Mouse (Mus musculus) neural tube, embryonic 10.5 days (tissue): Measurements from ENCODE around the gene Auts2.

Source experiments
- DNase-seq: peaks from one replicate; pipeline ENCODE4 v3.0.0-alpha.2; 2017; ENCODE audit warnings: low spot score; ENCODE audit errors: extremely low spot score

Auts2 gene

DNA sequence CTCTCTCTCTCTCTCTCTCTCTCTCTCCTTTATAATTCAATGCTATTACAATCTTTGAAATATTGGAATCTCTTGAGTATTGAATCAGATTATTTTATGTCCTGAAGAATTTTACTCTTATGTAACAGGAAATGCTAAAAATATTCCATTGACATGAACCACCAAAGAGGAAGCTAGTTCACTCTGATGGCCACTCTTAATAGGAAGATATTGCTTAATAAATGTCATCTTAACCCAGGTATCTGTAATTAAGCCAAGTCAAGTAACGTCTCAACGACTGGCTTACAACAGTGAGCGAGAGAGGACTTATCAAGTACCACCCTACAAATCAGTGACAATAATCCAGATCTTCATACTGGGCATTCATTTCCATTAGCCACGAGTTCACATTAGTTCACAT is 440.7 kb downstream of the Auts2 start:
- no peak for DNase-seq

DNA sequence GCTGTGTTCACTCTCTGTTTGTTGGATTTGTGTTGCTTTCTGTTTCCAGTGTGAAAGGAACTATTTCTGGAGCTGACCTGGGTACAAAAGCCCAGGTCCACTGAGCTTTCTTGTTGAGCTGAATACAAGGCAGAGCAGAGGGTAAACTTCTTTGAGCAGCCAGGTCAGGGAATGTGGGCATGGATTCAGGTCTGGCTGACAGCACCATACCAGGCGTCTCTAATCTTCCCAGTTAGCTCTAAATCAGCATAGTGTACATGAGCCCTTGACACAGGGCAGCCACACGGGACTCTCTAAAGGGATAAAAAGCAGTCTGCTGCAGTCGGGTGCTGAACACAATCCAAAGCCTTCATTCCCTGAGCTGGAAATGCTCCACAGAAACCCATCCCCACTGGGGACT is 444.7 kb downstream of the Auts2 start:
- no peak for DNase-seq

GRCm38 (mm10) chr5:132092721-132093120 is 450.4 kb downstream of the Auts2 start:
- DNase-seq: no peak

GRCm38 (mm10) chr5:132089496-132090250 is 453.5 kb downstream of the Auts2 start:
- DNase-seq: no peak

GRCm38 (mm10) chr5:132088585-132088984 is 454.6 kb downstream of the Auts2 start:
- DNase-seq: no peak

DNA sequence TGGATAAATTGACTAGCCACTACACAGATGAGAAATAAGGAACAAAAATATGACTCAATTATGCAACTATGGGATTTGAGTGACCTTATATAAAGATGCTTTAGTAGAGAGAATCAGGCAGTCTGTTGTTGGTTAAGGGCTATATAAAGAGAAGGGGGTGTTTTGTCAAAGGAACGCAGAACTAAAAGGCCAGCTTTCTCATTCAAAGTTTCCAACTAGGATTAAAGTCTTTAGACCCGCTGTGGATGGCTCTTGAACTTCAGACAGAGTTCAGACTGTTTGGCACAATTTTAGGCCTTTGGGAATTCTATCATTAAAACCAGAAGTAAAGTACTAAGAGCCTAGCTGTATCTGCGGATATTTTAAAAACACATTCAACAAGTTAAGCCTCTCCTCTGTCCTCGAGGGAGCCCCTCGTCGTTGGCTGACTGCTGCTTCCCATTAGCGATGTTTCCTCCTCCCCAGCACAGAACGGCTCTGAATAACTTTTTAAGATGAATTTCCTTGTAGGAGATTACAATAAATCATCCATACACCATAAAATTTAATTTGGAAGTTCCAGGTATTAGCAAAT is 459.3 kb downstream of the Auts2 start:
- no peak for DNase-seq

GRCm38 (mm10) chr5:132075942-132076341 is 467.2 kb downstream of the Auts2 start:
- no peak for DNase-seq

DNA sequence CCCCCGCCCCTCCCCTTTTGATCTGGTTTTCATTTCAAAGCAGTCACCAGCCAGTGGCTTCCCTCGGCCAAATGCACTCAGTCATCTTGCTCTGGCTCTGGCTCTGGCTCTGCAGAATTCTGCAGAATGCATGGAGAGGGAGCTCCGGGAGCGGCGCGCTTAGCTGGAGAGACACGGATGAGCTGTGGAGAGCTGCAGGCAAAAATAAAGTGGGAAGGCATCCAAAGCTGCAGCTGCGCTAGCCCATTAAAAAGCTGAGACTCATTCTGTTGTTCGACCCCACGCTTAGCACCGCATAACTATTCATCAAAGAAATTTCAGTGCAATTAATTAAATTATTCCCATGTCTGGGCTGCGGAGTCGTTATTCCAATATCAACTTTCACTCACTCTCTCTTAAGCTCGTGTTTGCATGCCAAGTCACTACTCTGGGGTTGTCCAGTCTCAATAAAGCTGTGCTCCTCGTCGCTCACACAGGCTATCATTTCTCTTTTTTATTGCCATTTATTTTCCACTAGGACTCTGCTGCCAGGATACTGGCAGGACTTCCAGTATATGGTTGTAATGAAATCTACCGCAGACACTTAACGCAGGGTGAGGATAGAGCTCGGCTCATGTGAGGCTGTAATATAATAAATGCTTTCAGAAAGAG is 468.3 kb downstream of the Auts2 start:
- peak; percentile 59 for DNase-seq

GRCm38 (mm10) chr5:132074360-132074723 is 468.8 kb downstream of the Auts2 start:
- peak; percentile 68 for DNase-seq

- peak; percentile 51 for DNase-seq
These were observed 469.3 kb downstream of the Auts2 start for GRCm38 (mm10) chr5:132073677-132074359.

DNA sequence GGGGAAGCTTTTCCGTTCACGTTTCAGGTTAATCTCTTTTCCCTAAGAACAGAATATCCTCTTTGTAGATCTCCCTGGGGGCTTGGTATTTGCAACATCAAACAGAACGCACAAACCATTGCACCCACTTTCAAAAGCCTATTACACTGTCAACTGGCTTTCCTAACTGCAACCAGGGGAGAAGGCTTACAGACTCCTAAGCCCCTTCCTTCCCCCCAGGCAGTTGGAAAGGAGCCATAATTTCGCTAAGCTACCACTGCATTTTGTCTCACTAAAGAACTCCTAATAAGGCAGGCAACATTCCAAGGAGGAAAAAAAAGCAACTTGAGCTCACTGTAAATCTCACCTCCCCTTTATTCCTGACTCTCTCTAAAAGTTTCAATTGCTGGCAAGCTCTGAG is 470.8 kb downstream of the Auts2 start:
- no peak for DNase-seq

DNA sequence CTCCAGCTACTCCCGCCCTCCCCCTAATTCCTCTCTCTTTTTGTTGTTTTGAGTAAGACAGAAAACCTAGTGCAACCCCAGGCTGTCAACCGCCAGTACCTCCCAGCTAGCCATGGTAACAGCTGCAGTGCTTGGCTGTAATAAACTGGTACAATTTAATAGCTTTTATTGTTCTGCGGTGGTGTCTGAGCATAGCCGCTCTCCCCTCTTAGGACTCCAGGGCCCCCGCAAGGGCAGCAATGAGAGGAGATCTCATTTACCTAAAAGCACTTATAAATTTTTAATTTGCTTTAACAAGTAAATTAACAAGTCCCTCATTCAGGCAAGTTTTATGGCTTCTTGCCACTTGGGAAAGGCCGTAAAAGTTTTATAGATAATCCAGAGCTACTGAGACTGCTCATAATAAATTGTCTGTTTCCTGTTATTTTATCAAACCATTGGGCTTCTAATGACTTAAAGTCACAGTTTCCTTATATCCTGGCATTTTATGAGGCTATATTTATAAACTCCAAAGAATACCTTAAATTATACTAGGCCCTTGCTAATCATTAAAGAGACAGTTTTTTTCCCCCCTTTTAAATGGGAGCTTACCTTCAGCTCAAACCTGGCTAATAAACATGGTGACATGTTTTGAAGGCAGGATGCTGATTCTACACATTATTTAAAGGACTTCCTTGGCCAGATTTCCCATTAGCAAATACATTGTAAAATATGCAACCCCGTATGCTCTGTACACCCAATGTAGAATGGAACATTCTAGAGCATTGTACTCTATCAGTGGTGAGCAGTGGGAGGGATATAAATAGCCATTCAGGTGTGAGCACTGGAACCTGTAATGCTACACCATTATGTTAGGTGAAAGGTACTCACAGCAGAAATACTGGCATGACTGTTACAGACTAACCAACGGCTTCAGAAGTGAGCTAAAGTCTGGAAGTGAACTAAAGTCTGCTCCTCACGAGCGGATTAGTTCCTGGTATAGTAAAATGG is 475.1 kb downstream of the Auts2 start:
- DNase-seq: no peak

GRCm38 (mm10) chr5:132060116-132060515 is 483.0 kb downstream of the Auts2 start:
- DNase-seq: no peak

DNA sequence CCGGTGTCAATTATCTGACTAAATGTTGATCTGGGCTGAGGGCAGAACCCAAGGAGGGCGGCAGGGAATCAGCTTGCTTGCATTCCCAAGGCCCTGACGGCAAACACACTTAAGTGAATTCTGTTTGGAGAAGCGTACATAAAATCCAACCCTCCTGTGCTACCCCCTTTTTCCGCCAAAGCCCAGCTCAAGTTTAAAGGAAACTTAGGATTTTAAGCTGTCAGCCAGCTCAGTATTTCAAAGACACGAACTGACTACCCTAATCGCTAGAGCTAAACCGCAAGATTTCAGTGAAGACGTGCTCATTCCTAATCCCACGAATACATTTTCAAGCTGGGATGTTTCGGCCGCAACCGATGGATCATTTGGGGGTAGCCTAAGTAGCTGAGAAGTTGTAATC is 490.5 kb downstream of the Auts2 start:
- no peak for DNase-seq

- DNase-seq: no peak
These were observed 503.6 kb downstream of the Auts2 start for GRCm38 (mm10) chr5:132039584-132039983.

- DNase-seq: no peak
These were observed 509.4 kb downstream of the Auts2 start for GRCm38 (mm10) chr5:132033491-132034350.

- DNase-seq: no peak
These were observed 512.1 kb downstream of the Auts2 start for GRCm38 (mm10) chr5:132030941-132031531.

DNA sequence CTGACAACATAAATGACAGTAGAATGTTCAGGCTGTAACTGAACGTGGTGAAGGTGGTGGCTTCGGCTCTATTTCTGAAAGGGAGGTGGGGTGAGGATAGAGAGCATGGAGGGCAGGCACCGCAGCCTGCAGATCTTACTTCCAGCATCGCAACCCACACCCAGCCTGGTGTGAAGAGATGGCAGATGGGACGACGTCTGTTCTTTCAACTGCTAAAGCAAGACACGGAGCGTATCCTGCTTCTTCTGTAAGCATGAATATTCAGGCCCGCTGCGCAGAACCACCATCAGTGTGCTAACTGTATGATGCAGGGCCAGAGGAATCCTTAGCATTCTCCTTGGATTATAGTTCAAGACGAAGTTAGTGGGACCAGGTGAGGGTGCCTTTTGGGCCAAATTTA is 513.5 kb downstream of the Auts2 start:
- DNase-seq: no peak

DNA sequence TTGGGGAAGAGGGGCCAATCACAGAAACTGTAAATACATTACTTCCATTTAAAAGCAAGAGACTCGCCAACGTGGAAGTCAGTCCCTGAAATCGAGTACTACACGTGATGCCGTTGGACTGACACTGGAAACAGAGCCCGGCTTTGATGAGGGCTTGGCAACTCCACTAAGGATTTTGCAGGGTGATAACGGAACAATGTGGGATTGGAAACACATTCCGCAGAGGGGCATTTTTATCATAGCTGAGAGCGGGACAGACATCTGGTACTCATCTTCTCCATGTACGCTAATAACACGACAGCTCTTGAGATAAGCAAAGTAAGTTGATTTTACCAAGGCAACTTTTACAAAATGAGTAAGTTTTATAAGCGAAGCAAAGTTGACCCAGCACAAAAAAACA is 514.1 kb downstream of the Auts2 start:
- DNase-seq: no peak
